Mouse (Mus musculus) small intestine, adult 2 months (tissue): ENCODE measurements around the gene Fam160a1.

Experiments used
- CTCF ChIP-seq: fragments of 200-500 bp; IDR thresholded peaks from 2 replicates; pipeline ENCODE4 v1.5.1; 2012; ENCODE audit warnings: low read depth, mild to moderate bottlenecking, control low read depth, inconsistent platforms, low read length, moderate library complexity, mixed read lengths; ENCODE audit not compliant: insufficient replicate concordance, insufficient read length; ENCODE audit errors: extremely low read depth
- POLR2A ChIP-seq: fragments of 200-500 bp; IDR thresholded peaks from 2 replicates; pipeline ENCODE4 v1.6.1; 2012; ENCODE audit warnings: low read depth, mild to moderate bottlenecking, control low read depth, inconsistent platforms, low read length, moderate library complexity

GRCm38 (mm10) chr3:85827283-85827682 is 10.2 kb upstream of the Fam160a1 start:
- TF ChIP-seq CTCF (no peak), POLR2A (no peak)
